Mouse (Mus musculus): ENCODE measurements at regions not wholly inside any gene's neighbourhood (a gene's known extent, or its start where the extent isn't known, plus 50 kb on each side); places are given as distances from the start of the nearest gene placed in this dataset.

GRCm38 (mm10) chr3:68758609-68759008 lies 68.2 kb downstream of the Il12a start:
- DNase-seq (ENCODE audit: inconsistent ontology term): no peak

GRCm38 (mm10) chr3:68759375-68759774 lies 68.9 kb downstream of the Il12a start:
- DNase-seq (ENCODE audit: inconsistent ontology term): no peak

DNA sequence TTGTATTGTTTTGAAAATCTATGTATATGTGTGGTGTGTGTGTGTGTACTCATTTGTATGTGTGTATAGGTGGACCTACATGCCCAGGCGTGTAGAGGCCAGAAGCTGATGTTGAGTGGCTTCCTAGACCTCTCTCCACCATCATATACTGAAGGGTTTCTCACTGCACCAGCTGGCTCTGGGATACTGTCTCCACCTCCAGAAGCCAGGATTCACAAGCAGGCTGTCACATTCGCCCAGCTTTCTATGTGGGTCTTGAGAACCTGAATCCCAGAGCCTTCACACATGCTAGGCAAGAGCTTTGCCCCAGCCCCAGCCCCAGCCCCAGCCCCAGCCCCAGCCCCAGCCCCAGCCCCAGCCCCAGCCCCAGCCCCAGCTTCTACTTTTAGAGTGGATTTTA lies 70.4 kb downstream of the Il12a start:
- no peak for DNase-seq (ENCODE audit: inconsistent ontology term)

DNA sequence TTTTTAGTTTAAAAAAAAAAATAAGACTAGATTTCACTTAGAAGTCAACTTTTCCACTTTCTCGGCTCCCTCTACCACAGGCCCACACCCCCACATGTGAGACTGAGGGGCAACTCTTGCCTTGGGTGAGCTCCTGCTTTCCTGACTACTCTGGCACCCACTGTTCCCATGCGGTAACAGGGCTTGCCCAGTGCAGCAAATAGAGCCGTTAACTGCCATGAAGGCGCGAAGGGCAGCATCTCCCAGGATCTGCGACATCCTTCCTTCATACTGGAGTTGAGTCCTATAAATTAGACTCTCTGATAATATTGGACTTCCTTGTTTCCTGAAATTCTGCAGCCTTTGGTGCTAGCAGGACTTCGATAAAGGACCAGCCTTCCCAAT lies 70.8 kb downstream of the Il12a start:
- no peak for DNase-seq (ENCODE audit: inconsistent ontology term)

DNA sequence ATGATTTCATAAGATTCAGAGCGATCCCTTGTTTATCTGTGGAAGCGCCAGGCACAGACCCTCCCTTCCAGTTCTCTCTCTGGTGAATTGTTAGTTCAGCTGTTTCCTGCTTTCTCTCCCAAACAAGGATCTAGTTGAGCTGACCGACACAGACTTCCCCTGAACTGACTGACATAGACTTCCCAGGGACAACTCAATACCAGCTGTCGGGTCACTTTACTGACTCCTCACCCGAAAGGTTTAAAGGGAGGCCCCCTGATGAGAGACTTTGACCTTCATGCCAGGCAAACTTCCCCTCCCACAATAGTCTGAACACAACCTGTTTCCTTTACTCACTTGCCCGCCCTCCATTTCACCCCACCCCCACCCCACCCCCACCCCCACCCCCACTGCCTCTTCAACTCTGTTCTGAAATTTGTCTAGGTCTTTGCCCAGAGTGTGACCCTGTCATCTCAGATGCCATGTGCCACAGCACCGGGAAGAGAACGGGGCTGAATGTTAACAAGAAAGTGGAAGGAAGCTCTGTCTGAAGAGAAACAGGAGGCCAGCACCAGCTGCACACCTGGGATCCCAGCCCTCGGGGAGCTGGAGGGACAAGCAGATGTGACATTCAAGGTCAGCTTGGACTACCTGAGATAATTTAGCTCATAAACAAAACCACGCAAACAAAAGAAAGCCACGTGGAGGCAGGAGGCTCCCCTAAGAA lies 71.3 kb downstream of the Il12a start:
- no peak for DNase-seq (ENCODE audit: inconsistent ontology term)

DNA sequence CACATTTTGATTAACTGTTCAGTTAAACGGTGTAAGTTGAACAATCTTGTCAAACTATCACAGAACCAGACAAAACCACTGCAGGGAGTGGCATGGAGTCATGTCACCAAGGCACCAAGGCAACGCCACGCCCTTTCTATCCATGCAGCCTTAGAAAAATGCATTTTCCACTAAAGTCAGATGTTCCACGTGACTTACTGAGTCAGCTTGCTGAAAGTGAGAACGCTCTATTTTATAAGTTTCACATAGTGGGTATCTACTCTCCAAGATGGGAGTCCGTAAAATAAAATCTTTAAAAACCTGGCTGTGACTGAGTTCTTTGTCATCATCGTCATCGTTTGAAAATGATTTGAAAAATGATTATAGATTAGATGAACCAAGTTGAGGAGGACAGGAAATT lies 72.5 kb downstream of the Il12a start:
- no peak for DNase-seq (ENCODE audit: inconsistent ontology term)

- no peak for DNase-seq (ENCODE audit: inconsistent ontology term)
Measured at GRCm38 (mm10) chr3:68764336-68764735, 73.9 kb downstream of the Il12a start.

DNA sequence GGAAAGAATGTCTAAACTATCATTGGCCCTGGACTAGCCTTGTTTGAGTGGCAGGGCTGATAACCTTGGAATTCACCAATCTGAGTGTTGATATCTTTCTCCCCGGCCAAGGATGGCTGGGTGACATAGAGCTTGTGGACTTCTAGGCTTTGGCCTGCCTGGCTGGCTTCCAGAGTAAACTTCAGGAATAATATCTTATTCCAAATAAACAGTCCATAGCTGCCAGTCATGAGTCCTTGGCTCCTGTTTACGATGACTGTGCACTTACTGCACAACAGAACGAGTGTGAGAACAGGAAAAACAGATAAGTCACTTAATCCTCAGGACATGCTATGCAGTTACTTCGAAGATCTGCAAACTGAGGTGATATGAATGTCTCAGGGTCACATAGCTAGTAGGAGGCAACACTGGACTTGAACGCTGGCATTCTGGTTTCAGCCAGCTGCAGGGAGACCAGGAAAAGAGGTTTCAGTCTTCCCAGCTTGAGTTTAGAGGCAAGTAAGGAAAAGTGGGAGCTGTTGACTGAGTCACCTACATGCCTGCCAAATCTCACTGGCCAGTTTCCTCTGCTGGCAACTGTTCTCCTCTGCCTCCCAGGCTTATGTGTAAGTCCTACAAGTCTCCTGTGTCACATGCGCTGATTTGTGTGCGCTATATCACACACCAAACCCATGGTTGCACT lies 74.6 kb downstream of the Il12a start:
- peak; percentile 56 for DNase-seq (ENCODE audit: inconsistent ontology term)

GRCm38 (mm10) chr3:68771579-68771978 lies 81.1 kb downstream of the Il12a start:
- no peak for DNase-seq (ENCODE audit: inconsistent ontology term)

DNA sequence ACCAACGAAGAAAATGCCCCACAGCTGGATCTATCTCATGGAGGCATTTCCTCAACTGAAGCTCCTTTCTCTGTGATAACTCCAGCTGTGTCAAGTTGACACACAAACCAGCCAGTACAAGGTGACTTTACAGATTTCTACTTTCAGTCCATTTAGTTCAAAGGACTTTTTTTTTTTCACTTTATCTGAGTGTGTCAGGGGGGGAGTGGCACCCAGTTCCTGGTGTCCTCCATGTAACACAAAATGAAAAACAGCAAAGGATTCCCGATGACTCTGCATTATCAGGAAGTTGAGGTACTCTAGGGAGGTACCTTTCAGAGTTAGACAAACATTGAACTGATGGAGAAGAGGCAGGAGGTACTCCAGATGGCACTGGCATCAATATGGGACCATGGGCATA lies 87.4 kb downstream of the Il12a start:
- no peak for DNase-seq (ENCODE audit: inconsistent ontology term)

- no peak for DNase-seq (ENCODE audit: inconsistent ontology term)
Measured at GRCm38 (mm10) chr3:68778354-68779040, 88.1 kb downstream of the Il12a start.

GRCm38 (mm10) chr3:68780843-68781242 lies 88.5 kb upstream of the 1110032F04Rik start:
- no peak for DNase-seq (ENCODE audit: inconsistent ontology term)

- DNase-seq (ENCODE audit: inconsistent ontology term): no peak
Measured at GRCm38 (mm10) chr3:68781466-68781865, 87.9 kb upstream of the 1110032F04Rik start.

DNA sequence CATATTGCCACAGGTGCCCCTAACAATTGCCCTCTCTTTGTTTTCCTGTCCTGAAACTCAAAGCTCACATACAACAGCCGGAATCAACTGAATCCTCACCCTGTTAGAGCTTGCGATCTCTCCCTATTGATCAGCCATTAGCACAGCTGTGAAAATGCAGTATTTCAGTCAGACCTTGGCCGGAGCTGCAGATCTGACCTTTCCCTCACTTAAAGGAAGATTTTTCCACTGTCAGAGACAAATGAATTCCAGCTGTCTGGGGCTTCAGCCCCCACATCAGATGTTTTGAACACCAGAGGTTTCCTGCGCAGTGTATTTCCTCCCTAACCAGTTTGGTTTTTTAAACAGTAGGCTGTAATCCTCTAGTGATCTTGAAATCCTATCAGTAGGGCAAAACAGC lies 87.0 kb upstream of the 1110032F04Rik start:
- DNase-seq (ENCODE audit: inconsistent ontology term): no peak

GRCm38 (mm10) chr3:68783666-68784416 lies 85.5 kb upstream of the 1110032F04Rik start:
- DNase-seq (ENCODE audit: inconsistent ontology term): no peak

DNA sequence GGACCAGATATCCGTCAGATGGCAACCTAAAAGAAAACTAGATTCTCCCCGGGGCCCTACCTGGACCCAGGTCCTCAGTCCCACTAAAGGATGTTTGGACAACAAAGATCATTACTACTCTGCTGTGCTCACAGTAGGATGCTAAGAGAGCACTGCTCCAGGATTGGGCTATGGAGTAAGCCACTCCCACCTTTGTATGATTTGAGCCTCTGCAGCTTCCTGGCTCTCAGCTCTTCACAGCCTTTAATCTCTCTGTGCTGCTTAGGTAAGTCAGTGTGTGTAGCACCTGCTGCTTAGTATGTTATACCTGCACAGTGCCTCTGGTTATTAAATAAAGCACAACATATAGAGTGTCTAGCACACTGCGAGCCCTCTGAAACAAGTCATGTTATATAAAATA lies 82.6 kb upstream of the 1110032F04Rik start:
- DNase-seq (ENCODE audit: inconsistent ontology term): no peak

DNA sequence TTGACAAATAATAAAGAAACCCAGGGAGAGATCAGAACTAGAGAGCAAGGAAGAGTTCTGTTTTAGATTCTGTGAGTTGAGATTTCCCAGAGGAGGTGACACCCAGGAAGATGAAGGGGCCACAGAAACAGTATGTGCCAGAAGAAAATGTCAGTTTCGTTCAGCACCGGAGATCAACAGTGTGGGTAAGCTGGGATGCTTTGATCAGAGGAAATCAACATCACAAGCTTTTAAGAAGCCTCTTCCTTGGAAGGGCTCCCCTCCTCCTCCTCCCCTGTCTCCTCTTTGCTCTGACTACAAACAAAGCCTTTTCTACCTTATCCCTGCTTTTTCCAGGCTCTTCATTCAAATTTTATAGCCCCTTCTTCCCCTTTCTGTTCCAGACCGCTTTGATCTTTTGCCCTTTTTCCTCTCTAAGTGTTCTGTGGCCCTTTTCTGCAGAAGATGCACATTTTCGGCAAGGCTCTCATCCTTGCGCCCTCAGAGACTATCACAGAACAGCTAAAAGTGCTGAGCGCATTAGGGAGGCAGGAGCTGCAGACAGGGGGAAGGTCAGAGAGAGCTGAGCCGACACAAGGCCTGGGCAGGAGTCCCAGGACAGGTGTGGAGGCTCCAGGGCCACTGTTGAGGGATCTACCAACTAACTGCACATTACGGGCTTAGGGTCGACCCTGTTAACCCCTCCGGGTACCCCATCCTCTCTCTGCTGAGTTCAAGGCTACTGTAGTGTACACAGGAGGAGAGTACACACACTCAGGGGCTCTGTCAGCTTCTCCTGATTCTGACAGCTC lies 81.8 kb upstream of the 1110032F04Rik start:
- DNase-seq (ENCODE audit: inconsistent ontology term): no peak

- DNase-seq (ENCODE audit: inconsistent ontology term): no peak
Measured at GRCm38 (mm10) chr3:68789491-68789890, 79.9 kb upstream of the 1110032F04Rik start.

- no peak for DNase-seq (ENCODE audit: inconsistent ontology term)
Measured at GRCm38 (mm10) chr3:68790466-68790865, 78.9 kb upstream of the 1110032F04Rik start.

DNA sequence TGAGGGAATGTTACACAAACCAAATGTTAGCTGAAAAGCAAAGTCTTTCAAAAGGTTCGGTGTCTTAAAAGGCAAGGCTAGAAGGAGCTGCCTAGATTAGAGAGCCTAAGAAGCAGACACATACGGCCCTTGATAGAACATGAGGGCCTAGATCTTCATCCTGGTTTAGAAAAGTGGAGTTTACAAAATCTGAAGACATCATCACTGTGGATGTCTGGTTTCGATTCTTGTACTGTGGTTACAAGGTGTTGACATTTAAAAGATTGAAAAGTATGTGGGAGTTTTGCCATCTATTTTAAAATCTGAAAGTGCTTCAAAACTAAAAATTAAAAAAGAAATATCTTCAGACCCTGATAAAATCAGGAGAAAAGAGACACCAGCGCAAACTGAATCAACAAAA lies 76.5 kb upstream of the 1110032F04Rik start:
- no peak for DNase-seq (ENCODE audit: inconsistent ontology term)

- no peak for DNase-seq (ENCODE audit: inconsistent ontology term)
Measured at GRCm38 (mm10) chr3:68793923-68794322, 75.5 kb upstream of the 1110032F04Rik start.
